Comparison of ENCODE assay signal across 8 mouse cellular contexts in genomic region chr2:32845572-32846100, GRCm38 (mm10). TPM values are rescaled to one million over a fixed set of nuclear protein-coding genes. Genes with fewer than 3 reads are reported as not detected.
A peak's percentile ranks its signal among the peaks of the same experiment; 100 is the strongest.
DNase-seq lines count a peak whose midpoint lies in the region; ATAC-seq and TF ChIP-seq lines count a peak whose summit lies in the region.

No protein-coding gene starts in this region.

- ATAC-seq in heart, embryonic 11.5 days (replicated peaks; ENCODE audit: insufficient number of reproducible peaks, low FRiP score, low TSS enrichment), result no peak
- ATAC-seq in forebrain, embryonic 15.5 days (replicated peaks), result no peak
- ATAC-seq in liver, postnatal 0 days, result no peak
- ATAC-seq in activated CD4-positive, CD25-positive, alpha-beta regulatory T cell, adult 4 months, result no peak

- no peaks in the 10 kb centered on the region for H3K36me3 ChIP-seq in heart, embryonic 11.5 days (ENCODE audit: control insufficient read depth, insufficient read depth, low read length)
- H3K36me3 ChIP-seq in E14TG2a.4 (ENCODE audit: insufficient read depth, low read length), result no peaks in the 10 kb centered on the region
- peaks cover 3% of the 10 kb centered on the region; the same call in 1 of the 2 replicates for H3K36me3 ChIP-seq in forebrain, embryonic 15.5 days
- H3K36me3 ChIP-seq in liver, postnatal 0 days (replicated peaks; ENCODE audit: insufficient read depth, low read length), result no peaks in the 10 kb centered on the region

- intact Hi-C loops in heart, postnatal 25 days (cut with DNase I), result loop anchor here (2.0 to 10.0 kb wide), 2 partner anchors 133 to 211 kb away; partner anchors contain the start of gene Cdk9

- DNase-seq in heart, postnatal 25 days (ENCODE audit: low spot score), result no peak
- DNase-seq in liver, postnatal 0 days, result no peak
- no peak for DNase-seq in cerebellum, adult 11 months
- DNase-seq in embryo, embryonic 11 days, result no peak

- peak overlapping the region; percentile 79 for H3K4me3 ChIP-seq in heart, embryonic 11.5 days (ENCODE audit: low read depth, low read length)
- peak overlapping the region; percentile 92 for H3K4me3 ChIP-seq in E14TG2a.4 (replicated peaks; ENCODE audit: low read length)
- peak overlapping the region; percentile 99 for H3K4me3 ChIP-seq in forebrain, embryonic 15.5 days
- H3K4me3 ChIP-seq in liver, postnatal 0 days (ENCODE audit: low read depth, low read length), result peak overlapping the region; percentile 77

- no peak for TF ChIP-seq CTCF in E14TG2a.4 (conservative IDR thresholded peaks at IDR 0.05; ENCODE audit: low read length)
- no peak for TF ChIP-seq CTCF in liver, postnatal 0 days (IDR thresholded peaks at IDR 0.05; ENCODE audit: low read depth)

- TF ChIP-seq EP300 in liver, postnatal 0 days (IDR thresholded peaks at IDR 0.05; ENCODE audit: low read depth), result no peak

- H3K9ac ChIP-seq in heart, embryonic 11.5 days (ENCODE audit: low read depth, low read length), result peak overlapping the region; percentile 77
- peak overlapping the region; percentile 96 for H3K9ac ChIP-seq in forebrain, embryonic 15.5 days (replicated peaks)
- H3K9ac ChIP-seq in liver, postnatal 0 days (replicated peaks), result peak overlapping the region; percentile 69

- 7% methylated on average over 12 of the region's 12 CpGs for WGBS in heart, embryonic 11.5 days (ENCODE audit: insufficient replicate concordance)
- WGBS in forebrain, embryonic 15.5 days, result 5% methylated on average over 12 of the region's 12 CpGs
- 7% methylated on average over 12 of the region's 12 CpGs for WGBS in liver, postnatal 0 days (ENCODE audit: insufficient replicate concordance)

- H3K4me1 ChIP-seq in heart, embryonic 11.5 days (ENCODE audit: control insufficient read depth, insufficient read depth, low read length), result peaks cover 3% of the 10 kb centered on the region; the same call in 1 of the 2 replicates
- H3K4me1 ChIP-seq in E14TG2a.4 (replicated peaks; ENCODE audit: low read depth, low read length), result peaks cover 35% of the 10 kb centered on the region
- H3K4me1 ChIP-seq in forebrain, embryonic 15.5 days, result peaks cover 22% of the 10 kb centered on the region
- H3K4me1 ChIP-seq in liver, postnatal 0 days (ENCODE audit: insufficient read depth), result peaks cover 6% of the 10 kb centered on the region; the same call in 1 of the 2 replicates

- peak overlapping the region; percentile 95 for H3K4me2 ChIP-seq in heart, embryonic 11.5 days
- H3K4me2 ChIP-seq in forebrain, embryonic 15.5 days (replicated peaks), result peak overlapping the region; percentile 77
- H3K4me2 ChIP-seq in liver, postnatal 0 days (ENCODE audit: low read depth, low read length), result peak overlapping the region; percentile 99

- no peak overlapping the region for H3K27ac ChIP-seq in heart, embryonic 11.5 days (ENCODE audit: low read depth, low read length)
- H3K27ac ChIP-seq in forebrain, embryonic 15.5 days (replicated peaks), result peak overlapping the region; percentile 97
- H3K27ac ChIP-seq in liver, postnatal 0 days (ENCODE audit: low read depth), result 0 out of 2 replicates have a peak overlapping the region, but pooled peaks have one; percentile 66

- no peaks in the 10 kb centered on the region for H3K27me3 ChIP-seq in heart, embryonic 11.5 days (ENCODE audit: control insufficient read depth, insufficient read depth, low read length)
- H3K27me3 ChIP-seq in E14TG2a.4 (ENCODE audit: insufficient read depth, low read length), result peaks cover 20% of the 10 kb centered on the region
- no peaks in the 10 kb centered on the region for H3K27me3 ChIP-seq in forebrain, embryonic 15.5 days
- H3K27me3 ChIP-seq in liver, postnatal 0 days (ENCODE audit: insufficient read depth, low read length), result no peaks in the 10 kb centered on the region

- H3K9me3 ChIP-seq in heart, embryonic 11.5 days (replicated peaks; ENCODE audit: control insufficient read depth, low read length), result no peaks in the 10 kb centered on the region
- H3K9me3 ChIP-seq in E14TG2a.4 (ENCODE audit: low read length), result no peaks in the 10 kb centered on the region
- H3K9me3 ChIP-seq in forebrain, embryonic 15.5 days, result no peaks in the 10 kb centered on the region
- H3K9me3 ChIP-seq in liver, postnatal 0 days (ENCODE audit: low read length), result no peaks in the 10 kb centered on the region

RNA-seq across cellular contexts. Expression of gene Stxbp1, which starts 1.4 kb away (rescaled TPM):
- polyA plus RNA-seq in heart, embryonic 11.5 days (2014; fragmentation: Nextera tagmentation; extraction: Ambion mirVana), result 20.6 and 26.1 TPM in 2 replicates
- total RNA-seq in heart, postnatal 25 days (2021), result 10 to 100 TPM; 11.0 to 11.7 TPM
- 191 and 197 TPM in 2 replicates for polyA plus RNA-seq in forebrain, embryonic 15.5 days (2015; fragmentation: Nextera tagmentation; extraction: Ambion mirVana)
- 2.1 and 2.3 TPM in 2 replicates for polyA plus RNA-seq in liver, postnatal 0 days (2015; fragmentation: Nextera tagmentation; extraction: Ambion mirVana)
- polyA plus RNA-seq in activated CD4-positive, CD25-positive, alpha-beta regulatory T cell, adult 4 months (2017; shearing (Covaris generic)), result 1 to 10 TPM; 2.4 to 2.9 TPM

RNA-seq across cellular contexts. Expression of gene Fam129b, which starts 30.3 kb away (rescaled TPM):
- 21.5 and 24.2 TPM in 2 replicates for polyA plus RNA-seq in heart, embryonic 11.5 days (2014; fragmentation: Nextera tagmentation; extraction: Ambion mirVana)
- 10 to 100 TPM; 23.8 to 31.9 TPM for total RNA-seq in heart, postnatal 25 days (2021)
- polyA plus RNA-seq in forebrain, embryonic 15.5 days (2015; fragmentation: Nextera tagmentation; extraction: Ambion mirVana), result 33.5 TPM in 2 replicates
- polyA plus RNA-seq in liver, postnatal 0 days (2015; fragmentation: Nextera tagmentation; extraction: Ambion mirVana), result 5.2 and 5.9 TPM in 2 replicates
- polyA plus RNA-seq in activated CD4-positive, CD25-positive, alpha-beta regulatory T cell, adult 4 months (2017; shearing (Covaris generic)), result 1 to 10 TPM; 1.3 to 2.1 TPM
